Mouse (Mus musculus) stomach, postnatal 0 days (tissue): Measurements from ENCODE around the gene Hist1h1a.
"Not testable (repeated sequence)": the region's sequence is repeated elsewhere in the genome, so short reads cannot be mapped to it uniquely, and the experiment has no call there.

Source experiments
- CTCF ChIP-seq: IDR thresholded peaks from 2 replicates; pipeline ENCODE4 v1.5.1; 2016; ENCODE audit warnings: antibody characterized with exemption, low read depth, mild to moderate bottlenecking, moderate library complexity
- EP300 ChIP-seq: optimal IDR thresholded peaks from 2 replicates; pipeline ENCODE3; 2016; ENCODE audit warnings: antibody characterized with exemption

GRCm38 (mm10) chr13:23769613-23770012 is 6.1 kb downstream of the Hist1h1a start, which contains the start of gene Trim38:
- not testable (repeated sequence) for TF ChIP-seq CTCF, EP300
